Mouse (Mus musculus): ENCODE results near the gene Olfr745. TPM values are rescaled to one million over a fixed set of nuclear protein-coding genes. Genes with fewer than 3 reads are reported as not detected.

Gene Olfr745
- not detected in 2 replicates for total RNA-seq (2014; rRNA removed)
- not detected in 2 replicates for polyA plus RNA-seq (2015; fragmentation: Nextera tagmentation; extraction: Ambion mirVana)

GRCm38 (mm10) chr14:50639088-50639487, at the start of gene Olfr745:
Gene Olfr745 (plus strand): TSS chr14:50639388.
- H3K27ac ChIP-seq (ENCODE audit: low read depth, low read length), result no peak within 1 kb of the TSS
- H3K36me3 ChIP-seq (ENCODE audit: insufficient read depth, low read length), result no peaks in the 10 kb centered on the region
- no peaks in the 10 kb centered on the region for H3K27me3 ChIP-seq (ENCODE audit: insufficient read depth, low read length)
- H3K4me2 ChIP-seq (ENCODE audit: low read depth, low read length, poor library complexity, severe bottlenecking), result no peak within 1 kb of the TSS
- no peaks in the 10 kb centered on the region for H3K4me1 ChIP-seq (ENCODE audit: insufficient read depth, low read length)
- DNase-seq (ENCODE audit: low spot score), result no peak
- no peaks in the 10 kb centered on the region for H3K9me3 ChIP-seq (ENCODE audit: low read length)
- TF ChIP-seq CTCF (IDR thresholded peaks at IDR 0.05), result no peak
- no peak within 1 kb of the TSS for H3K9ac ChIP-seq (replicated peaks; ENCODE audit: low read length, poor library complexity, severe bottlenecking)
- H3K4me3 ChIP-seq (ENCODE audit: low read depth, low read length), result no peak within 1 kb of the TSS
- no peak for ATAC-seq (ENCODE audit: low FRiP score)
- WGBS, result 87% methylated on average over 2 of the region's 2 CpGs

GRCm38 (mm10) chr14:50614579-50614978, 24.6 kb upstream of the Olfr745 start, which contains the start of gene Olfr744:
Gene Olfr744 (plus strand): TSS chr14:50614879.
- Histone ChIP-seq H3K27ac (ENCODE audit: low read depth, low read length) (no peak within 1 kb of the TSS), H3K9me3 (ENCODE audit: low read length) (no peaks in the 10 kb centered on the region), H3K27me3 (ENCODE audit: insufficient read depth, low read length) (no peaks in the 10 kb centered on the region), H3K4me1 (ENCODE audit: insufficient read depth, low read length) (no peaks in the 10 kb centered on the region), H3K36me3 (ENCODE audit: insufficient read depth, low read length) (no peaks in the 10 kb centered on the region), H3K4me2 (ENCODE audit: low read depth, low read length, poor library complexity, severe bottlenecking) (no peak within 1 kb of the TSS), H3K4me3 (ENCODE audit: low read depth, low read length) (no peak within 1 kb of the TSS), H3K9ac (replicated peaks; ENCODE audit: low read length, poor library complexity, severe bottlenecking) (no peak within 1 kb of the TSS)
- no peak for TF ChIP-seq CTCF (IDR thresholded peaks at IDR 0.05)
- ATAC-seq (ENCODE audit: low FRiP score), result no peak
- DNase-seq (ENCODE audit: low spot score), result no peak
- WGBS, result 90% methylated on average over 2 of the region's 2 CpGs

GRCm38 (mm10) chr14:50646783-50647182, 7.6 kb downstream of the Olfr745 start, which contains the start of gene Olfr746:
Gene Olfr746 (plus strand): TSS chr14:50647083.
- no peak within 1 kb of the TSS for H3K4me2 ChIP-seq (ENCODE audit: low read depth, low read length, poor library complexity, severe bottlenecking)
- no peak within 1 kb of the TSS for H3K4me3 ChIP-seq (ENCODE audit: low read depth, low read length)
- no peaks in the 10 kb centered on the region for H3K9me3 ChIP-seq (ENCODE audit: low read length)
- no peak within 1 kb of the TSS for H3K27ac ChIP-seq (ENCODE audit: low read depth, low read length)
- no peaks in the 10 kb centered on the region for H3K36me3 ChIP-seq (ENCODE audit: insufficient read depth, low read length)
- ATAC-seq (ENCODE audit: low FRiP score) (no peak), DNase-seq (ENCODE audit: low spot score) (no peak)
- no peak for TF ChIP-seq CTCF (IDR thresholded peaks at IDR 0.05)
- H3K27me3 ChIP-seq (ENCODE audit: insufficient read depth, low read length), result no peaks in the 10 kb centered on the region
- no peaks in the 10 kb centered on the region for H3K4me1 ChIP-seq (ENCODE audit: insufficient read depth, low read length)
- H3K9ac ChIP-seq (replicated peaks; ENCODE audit: low read length, poor library complexity, severe bottlenecking), result no peak within 1 kb of the TSS

GRCm38 (mm10) chr14:50693106-50693505, 53.9 kb downstream of the Olfr745 start, which contains the start of gene Olfr747:
Gene Olfr747 (minus strand): TSS chr14:50693206.
- ATAC-seq (ENCODE audit: low FRiP score) (no peak), DNase-seq (ENCODE audit: low spot score) (no peak)
- 86% methylated on average over 3 of the region's 3 CpGs for WGBS
- no peaks in the 10 kb centered on the region for H3K36me3 ChIP-seq (ENCODE audit: insufficient read depth, low read length)
- H3K4me3 ChIP-seq (ENCODE audit: low read depth, low read length), result no peak within 1 kb of the TSS
- H3K9ac ChIP-seq (replicated peaks; ENCODE audit: low read length, poor library complexity, severe bottlenecking), result no peak within 1 kb of the TSS
- no peak within 1 kb of the TSS for H3K4me2 ChIP-seq (ENCODE audit: low read depth, low read length, poor library complexity, severe bottlenecking)
- no peak within 1 kb of the TSS for H3K27ac ChIP-seq (ENCODE audit: low read depth, low read length)
- no peaks in the 10 kb centered on the region for H3K4me1 ChIP-seq (ENCODE audit: insufficient read depth, low read length)
- no peaks in the 10 kb centered on the region for H3K27me3 ChIP-seq (ENCODE audit: insufficient read depth, low read length)
- TF ChIP-seq CTCF (IDR thresholded peaks at IDR 0.05), result no peak
- H3K9me3 ChIP-seq (ENCODE audit: low read length), result no peaks in the 10 kb centered on the region

Other genes with a start within 250 kb of the Olfr745 start
- not detected in 2 replicates for gene Olfr738, start 231.8 kb upstream of the Olfr745 start, total RNA-seq (2014; rRNA removed)
- not detected in 2 replicates for gene Olfr738, start 231.8 kb upstream of the Olfr745 start, polyA plus RNA-seq (2015; fragmentation: Nextera tagmentation; extraction: Ambion mirVana)
- not detected in 2 replicates for gene Olfr739, start 220.8 kb upstream of the Olfr745 start, total RNA-seq (2014; rRNA removed)
- not detected in 2 replicates for gene Olfr739, start 220.8 kb upstream of the Olfr745 start, polyA plus RNA-seq (2015; fragmentation: Nextera tagmentation; extraction: Ambion mirVana)
- gene Olfr740, start 193.8 kb upstream of the Olfr745 start, total RNA-seq (2014; rRNA removed), result not detected in 2 replicates
- not detected in 2 replicates for gene Olfr740, start 193.8 kb upstream of the Olfr745 start, polyA plus RNA-seq (2015; fragmentation: Nextera tagmentation; extraction: Ambion mirVana)
- gene Olfr741, start 166.7 kb upstream of the Olfr745 start, total RNA-seq (2014; rRNA removed), result not detected in 2 replicates
- not detected in 2 replicates for gene Olfr741, start 166.7 kb upstream of the Olfr745 start, polyA plus RNA-seq (2015; fragmentation: Nextera tagmentation; extraction: Ambion mirVana)
- not detected in 2 replicates for gene Olfr742, start 135.8 kb upstream of the Olfr745 start, total RNA-seq (2014; rRNA removed)
- gene Olfr742, start 135.8 kb upstream of the Olfr745 start, polyA plus RNA-seq (2015; fragmentation: Nextera tagmentation; extraction: Ambion mirVana), result not detected in 2 replicates
- gene Olfr743, start 117.5 kb upstream of the Olfr745 start, total RNA-seq (2014; rRNA removed), result not detected in 2 replicates
- not detected in 2 replicates for gene Olfr743, start 117.5 kb upstream of the Olfr745 start, polyA plus RNA-seq (2015; fragmentation: Nextera tagmentation; extraction: Ambion mirVana)
- not detected in 2 replicates for gene Olfr744, start 24.5 kb upstream of the Olfr745 start, total RNA-seq (2014; rRNA removed)
- not detected in 2 replicates for gene Olfr744, start 24.5 kb upstream of the Olfr745 start, polyA plus RNA-seq (2015; fragmentation: Nextera tagmentation; extraction: Ambion mirVana)
- gene Olfr746, start 7.7 kb downstream of the Olfr745 start, total RNA-seq (2014; rRNA removed), result not detected in 2 replicates
- gene Olfr746, start 7.7 kb downstream of the Olfr745 start, polyA plus RNA-seq (2015; fragmentation: Nextera tagmentation; extraction: Ambion mirVana), result not detected in 2 replicates
- gene Olfr747, start 53.8 kb downstream of the Olfr745 start, total RNA-seq (2014; rRNA removed), result not detected in 2 replicates
- not detected in 2 replicates for gene Olfr747, start 53.8 kb downstream of the Olfr745 start, polyA plus RNA-seq (2015; fragmentation: Nextera tagmentation; extraction: Ambion mirVana)
- gene Olfr748, start 68.0 kb downstream of the Olfr745 start, total RNA-seq (2014; rRNA removed), result not detected in 2 replicates
- not detected in 2 replicates for gene Olfr748, start 68.0 kb downstream of the Olfr745 start, polyA plus RNA-seq (2015; fragmentation: Nextera tagmentation; extraction: Ambion mirVana)
- gene Olfr749, start 105.7 kb downstream of the Olfr745 start, total RNA-seq (2014; rRNA removed), result not detected in 2 replicates
- gene Olfr749, start 105.7 kb downstream of the Olfr745 start, polyA plus RNA-seq (2015; fragmentation: Nextera tagmentation; extraction: Ambion mirVana), result not detected in 2 replicates
- 83.9 and 109 TPM in 2 replicates for gene Ttc5, start 146.1 kb downstream of the Olfr745 start, total RNA-seq (2014; rRNA removed)
- 93.1 and 97.8 TPM in 2 replicates for gene Ttc5, start 146.1 kb downstream of the Olfr745 start, polyA plus RNA-seq (2015; fragmentation: Nextera tagmentation; extraction: Ambion mirVana)
- not detected in 2 replicates for gene Ccnb1ip1, start 168.3 kb downstream of the Olfr745 start, total RNA-seq (2014; rRNA removed)
- not detected in 2 replicates for gene Ccnb1ip1, start 168.3 kb downstream of the Olfr745 start, polyA plus RNA-seq (2015; fragmentation: Nextera tagmentation; extraction: Ambion mirVana)
- gene Parp2, start 168.5 kb downstream of the Olfr745 start, total RNA-seq (2014; rRNA removed), result 16.3 and 23.5 TPM in 2 replicates
- gene Parp2, start 168.5 kb downstream of the Olfr745 start, polyA plus RNA-seq (2015; fragmentation: Nextera tagmentation; extraction: Ambion mirVana), result 30.7 and 32.7 TPM in 2 replicates
- gene Tep1, start 231.2 kb downstream of the Olfr745 start, total RNA-seq (2014; rRNA removed), result 4.9 and 7.2 TPM in 2 replicates
- 1.9 and 2.2 TPM in 2 replicates for gene Tep1, start 231.2 kb downstream of the Olfr745 start, polyA plus RNA-seq (2015; fragmentation: Nextera tagmentation; extraction: Ambion mirVana)